Mouse (Mus musculus) liver, adult 2 months (tissue): ENCODE data around the gene Gse1. TPM values are rescaled to one million over a fixed set of nuclear protein-coding genes. Genes with fewer than 3 reads are reported as not detected.
A peak's percentile ranks its signal among the peaks of the same experiment; 100 is the strongest.

Experiments
- DNase-seq: peaks from one replicate; pipeline ENCODE4 v3.0.0-alpha.2; 2011; ENCODE audit warnings: low read depth, low spot score; ENCODE audit errors: extremely low read depth
- H3K27ac ChIP-seq: fragments of 200-500 bp; replicated peaks from 2 replicates; pipeline ENCODE4 v1.5.1; 2012; ENCODE audit warnings: low read depth, mild to moderate bottlenecking, control low read depth, inconsistent platforms, low read length; ENCODE audit not compliant: insufficient read depth
- H3K27me3 ChIP-seq: fragments of 200-500 bp; 2 replicates; pipeline ENCODE4 v1.6.1; 2012; ENCODE audit warnings: mild to moderate bottlenecking, moderate library complexity, low read length, inconsistent platforms; ENCODE audit not compliant: control insufficient read depth, insufficient read depth
- H3K36me3 ChIP-seq: fragments of 200-500 bp; 2 replicates; pipeline ENCODE4 v1.6.1; 2012; ENCODE audit warnings: low read length, inconsistent platforms; ENCODE audit not compliant: control insufficient read depth, insufficient read depth
- H3K4me1 ChIP-seq: fragments of 200-500 bp; 2 replicates; pipeline ENCODE4 v1.6.1; 2011; ENCODE audit warnings: low read length; ENCODE audit not compliant: control insufficient read depth, insufficient read depth
- H3K4me3 ChIP-seq: fragments of 200-500 bp; 2 replicates; pipeline ENCODE4 v1.5.1; 2011; ENCODE audit warnings: low read depth, mild to moderate bottlenecking, control low read depth, low read length, moderate library complexity; ENCODE audit not compliant: insufficient read depth
- H3K79me2 ChIP-seq: fragments of 200-500 bp; 2 replicates; pipeline ENCODE4 v1.6.1; 2012; ENCODE audit warnings: inconsistent platforms, mild to moderate bottlenecking, low read length, moderate library complexity; ENCODE audit not compliant: control insufficient read depth, insufficient read depth
- H3K9ac ChIP-seq: fragments of 200-500 bp; 2 replicates; pipeline ENCODE4 v1.6.1; 2012; ENCODE audit warnings: low read depth, mild to moderate bottlenecking, control low read depth, inconsistent platforms, low read length
- CTCF ChIP-seq: fragments of 200-500 bp; IDR thresholded peaks from 2 replicates; pipeline ENCODE4 v1.5.1; 2011; ENCODE audit warnings: low read depth, low read length, control low read depth
- POLR2A ChIP-seq: fragments of 200-500 bp; IDR thresholded peaks from 2 replicates; pipeline ENCODE4 v1.6.1; 2011; ENCODE audit warnings: low read length, control low read depth; ENCODE audit not compliant: insufficient read depth; ENCODE audit errors: extremely low read depth
- WGBS: fragments of 180-500 bp; shearing (Covaris S2); methylation state at CpG from one replicate; pipeline ENCODE4 v1.1.7; 2018; 5-methylcytosine and 5-hydroxymethylcytosine counted together
- polyA plus RNA-seq: library from polyadenylated mRNA; depleted of rRNA; stranded (reverse); fragments of >200 nt; gene quantifications from 2 replicates; pipeline ENCODE4 v1.2.3, GENCODE M21; 2012; rRNA removed
- total RNA-seq: library from RNA; depleted of rRNA; stranded (reverse); fragments of >200 nt; gene quantifications from 2 replicates; pipeline ENCODE4 v1.2.3, GENCODE M21; 2014; rRNA removed

Gene Gse1
- total RNA-seq (2.6 and 3.6 TPM in 2 replicates), polyA plus RNA-seq (8.5 and 10.0 TPM in 2 replicates)

DNA sequence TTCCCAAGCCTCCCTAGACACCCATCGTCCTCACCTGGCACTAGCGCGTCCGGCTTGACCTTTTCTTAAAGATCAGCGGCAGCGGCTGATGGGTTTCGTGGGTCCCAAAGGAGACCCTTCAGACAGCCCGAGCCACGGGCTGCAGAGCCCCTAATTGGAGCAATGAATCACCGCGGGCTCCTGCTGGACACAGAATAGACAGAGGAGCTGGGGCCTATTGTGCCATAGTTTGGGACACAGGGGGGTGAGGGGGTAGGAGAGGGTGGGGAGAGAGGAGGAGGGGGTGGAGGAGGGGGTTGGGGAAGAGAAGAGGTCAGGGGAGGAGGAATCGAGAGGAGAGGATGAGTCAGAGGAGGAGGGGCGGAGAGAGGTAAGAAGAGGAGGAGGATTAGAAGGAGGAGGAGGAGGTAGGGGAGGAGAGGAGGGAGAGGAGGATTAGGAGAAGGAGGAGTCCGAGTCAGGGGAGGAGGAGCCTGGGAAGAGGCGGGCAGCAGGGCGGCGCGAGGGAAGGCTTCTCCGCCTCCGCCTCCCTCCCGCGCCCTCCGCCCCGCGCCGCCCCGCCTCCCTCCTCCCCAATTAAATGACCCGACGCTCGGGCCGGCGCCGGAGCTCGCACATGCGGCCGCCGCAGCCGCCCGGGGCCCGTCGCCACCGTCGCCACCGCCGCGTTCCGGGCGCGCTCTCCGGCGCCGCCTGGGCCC, at the start of gene Gse1:
Gene Gse1, plus strand, starts transcription at position 566 of the 701 bp plus-strand sequence.
- no peaks in the 10 kb centered on the region for H3K36me3 ChIP-seq
- TF ChIP-seq POLR2A (0 out of 2 replicates have a peak, but pooled peaks have one; percentile 28), CTCF (no peak)
- H3K9ac ChIP-seq = peak within 1 kb of the TSS; percentile 88
- no peaks in the 10 kb centered on the region for H3K79me2 ChIP-seq
- H3K4me1 ChIP-seq = 0 out of 2 replicates have a peak, but pooled peaks cover 4% of the 10 kb centered on the region
- peak; percentile 72 for DNase-seq
- H3K4me3 ChIP-seq = peak within 1 kb of the TSS; percentile 65
- WGBS = 23% methylated on average over 35 of the region's 52 CpGs
- peaks cover 4% of the 10 kb centered on the region for H3K27me3 ChIP-seq
- H3K27ac ChIP-seq = no peak within 1 kb of the TSS

DNA sequence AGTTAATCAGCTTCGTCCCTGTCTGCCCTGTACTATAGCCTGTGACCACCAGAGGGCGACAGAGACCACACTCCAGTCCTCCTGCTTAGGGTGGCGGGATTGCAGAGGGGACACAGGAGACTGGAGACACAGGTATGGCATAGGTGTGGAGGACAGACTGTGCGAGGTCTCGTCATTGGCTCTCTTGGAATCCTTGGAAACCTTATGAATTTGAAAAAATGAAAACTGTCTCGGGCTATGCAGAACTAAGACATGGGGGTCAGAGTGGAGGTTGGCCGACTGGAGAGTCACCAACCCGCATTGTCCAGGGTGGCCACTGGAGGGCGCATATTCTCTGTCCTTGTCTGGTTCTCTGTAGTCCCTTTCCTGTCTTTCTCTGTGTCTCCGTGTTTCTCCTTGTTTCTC, 49.2 kb upstream of the Gse1 start:
- H3K79me2 ChIP-seq = no peaks in the 10 kb centered on the region
- 0% methylated on average over 10 of the region's 10 CpGs for WGBS
- H3K27me3 ChIP-seq = no peaks in the 10 kb centered on the region; the same call in 1 of the 2 replicates
- H3K4me1 ChIP-seq = peaks cover 6% of the 10 kb centered on the region; the same call in 1 of the 2 replicates
- no peak overlapping the region for H3K27ac ChIP-seq
- no peaks in the 10 kb centered on the region for H3K36me3 ChIP-seq
- DNase-seq = peak; percentile 67
- TF ChIP-seq POLR2A (no peak), CTCF (peak; percentile 95)
- H3K4me3 ChIP-seq = no peak overlapping the region
- H3K9ac ChIP-seq = no peak overlapping the region

DNA sequence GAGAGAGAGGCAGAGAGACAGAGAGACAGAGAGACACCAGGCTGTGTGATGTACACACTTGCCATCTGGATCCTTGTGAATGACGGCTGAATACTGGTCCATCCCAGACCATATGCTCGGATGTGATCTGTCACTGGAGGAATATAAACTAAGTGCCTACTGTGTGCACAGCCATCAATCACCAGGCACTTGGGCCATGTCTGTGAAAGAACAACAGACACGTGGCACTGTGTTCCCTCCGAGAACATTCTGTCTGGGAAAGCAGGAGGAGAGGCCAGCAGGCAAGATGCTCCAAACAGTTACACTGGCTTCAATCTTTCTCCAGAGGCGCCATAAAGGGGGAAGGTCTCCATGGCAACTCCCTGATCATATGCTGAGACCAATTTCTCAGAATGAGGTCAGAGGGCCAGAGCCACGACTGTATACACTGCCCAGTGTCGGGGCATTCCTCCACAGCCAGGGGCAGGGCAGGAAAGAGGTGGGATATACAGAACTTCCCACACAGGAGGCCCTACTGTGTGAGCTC, 47.7 kb upstream of the Gse1 start:
- 84% methylated on average over 7 of the region's 7 CpGs for WGBS
- TF ChIP-seq CTCF (no peak), POLR2A (no peak)
- H3K27me3 ChIP-seq = no peaks in the 10 kb centered on the region; the same call in 1 of the 2 replicates
- peaks cover 8% of the 10 kb centered on the region for H3K4me1 ChIP-seq
- H3K27ac ChIP-seq = no peak overlapping the region
- no peaks in the 10 kb centered on the region for H3K79me2 ChIP-seq
- H3K9ac ChIP-seq = no peak overlapping the region
- no peaks in the 10 kb centered on the region for H3K36me3 ChIP-seq
- no peak overlapping the region for H3K4me3 ChIP-seq
- no peak for DNase-seq

DNA sequence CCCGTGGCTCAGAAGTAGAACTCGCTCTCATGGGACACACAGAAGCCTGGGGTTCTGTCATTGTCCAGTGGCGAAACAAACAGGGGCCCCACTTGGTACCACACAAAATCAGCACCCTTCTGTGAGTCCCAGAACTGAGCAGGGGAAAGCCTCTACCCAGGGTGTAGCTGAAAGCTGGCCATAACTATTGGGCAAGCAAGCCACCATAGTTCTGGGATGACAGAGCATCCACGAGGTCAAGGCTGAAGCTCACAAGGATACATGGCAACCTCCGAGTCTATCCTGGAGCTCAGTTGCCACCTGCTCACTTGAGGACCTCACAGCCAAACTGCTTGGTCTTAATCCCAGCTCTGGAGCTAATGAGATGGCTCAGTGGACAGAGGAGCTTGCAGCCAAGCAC, 47.0 kb upstream of the Gse1 start:
- peaks cover 8% of the 10 kb centered on the region for H3K4me1 ChIP-seq
- H3K79me2 ChIP-seq = no peaks in the 10 kb centered on the region
- TF ChIP-seq POLR2A = no peak
- DNase-seq = peak; percentile 45
- H3K9ac ChIP-seq = no peak overlapping the region
- H3K4me3 ChIP-seq = no peak overlapping the region
- H3K36me3 ChIP-seq = no peaks in the 10 kb centered on the region
- no peak overlapping the region for H3K27ac ChIP-seq
- no peaks in the 10 kb centered on the region; the same call in 1 of the 2 replicates for H3K27me3 ChIP-seq
- 25% methylated on average over 5 of the region's 5 CpGs for WGBS

DNA sequence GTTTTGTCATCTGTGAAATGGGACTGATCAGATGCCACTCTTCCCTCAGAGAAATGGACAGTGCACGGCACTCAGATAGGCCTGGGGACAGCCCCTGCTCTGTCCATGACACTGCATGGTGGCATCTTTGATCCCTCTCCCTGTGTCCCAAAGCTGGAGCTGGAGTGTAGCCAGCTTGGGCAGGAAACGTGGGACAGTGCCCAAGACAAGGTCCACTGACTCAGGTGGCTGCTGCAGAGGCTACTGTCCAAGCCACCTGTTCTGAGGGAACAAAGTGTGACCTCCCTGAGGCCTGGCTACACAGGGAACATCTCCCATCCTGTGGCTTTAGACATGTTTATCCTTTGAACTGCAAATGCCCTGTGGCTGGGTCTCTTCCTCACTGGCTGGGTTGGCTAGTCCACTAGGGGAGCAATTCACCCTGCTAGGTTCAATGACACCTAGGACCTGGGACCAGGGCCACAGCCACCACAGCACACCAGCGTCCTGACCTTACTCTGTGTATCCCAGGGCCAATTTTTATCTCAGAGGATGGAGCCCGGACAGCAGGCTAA, 46.3 kb upstream of the Gse1 start:
- peak; percentile 62 for TF ChIP-seq CTCF
- no peak for TF ChIP-seq POLR2A
- no peak overlapping the region for H3K9ac ChIP-seq
- whole genome bisulfite sequencing = 12% methylated on average over 4 of the region's 4 CpGs
- H3K79me2 ChIP-seq = no peaks in the 10 kb centered on the region
- H3K4me3 ChIP-seq = no peak overlapping the region
- no peaks in the 10 kb centered on the region for H3K27me3 ChIP-seq
- peak; percentile 99 for DNase-seq
- peaks cover 8% of the 10 kb centered on the region for H3K4me1 ChIP-seq
- H3K27ac ChIP-seq = no peak overlapping the region
- H3K36me3 ChIP-seq = no peaks in the 10 kb centered on the region

DNA sequence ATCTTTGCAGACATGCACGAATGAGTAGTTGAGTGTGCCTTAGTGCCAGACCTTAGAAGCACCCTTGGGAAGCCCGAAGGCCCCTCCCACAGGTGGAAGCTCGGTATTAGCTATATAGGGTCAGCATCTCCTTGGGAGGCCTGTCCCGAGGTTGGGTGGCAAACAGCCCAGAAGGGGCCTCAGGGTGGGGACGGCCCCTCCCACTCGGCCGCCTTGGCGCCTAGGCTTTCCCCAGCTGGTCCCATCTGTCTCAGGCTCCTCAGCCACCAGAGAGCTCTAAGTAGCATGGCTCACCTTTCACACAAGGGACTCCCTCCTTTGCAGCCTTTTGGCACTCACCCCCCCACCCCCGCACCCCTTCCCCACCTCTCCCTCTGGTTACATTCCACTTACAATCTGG, 43.9 kb upstream of the Gse1 start:
- no peak for DNase-seq
- Histone ChIP-seq H3K27ac (no peak overlapping the region), H3K27me3 (no peaks in the 10 kb centered on the region), H3K4me3 (no peak overlapping the region), H3K79me2 (no peaks in the 10 kb centered on the region), H3K9ac (no peak overlapping the region), H3K36me3 (no peaks in the 10 kb centered on the region), H3K4me1 (peaks cover 8% of the 10 kb centered on the region)
- no peak for TF ChIP-seq CTCF
- no peak for TF ChIP-seq POLR2A
- WGBS = 76% methylated on average over 9 of the region's 9 CpGs
